Mouse (Mus musculus): ENCODE results near the gene Zbp1. TPM values are rescaled to one million over a fixed set of nuclear protein-coding genes. Genes with fewer than 3 reads are reported as not detected.

The Zbp1 gene
- polyA plus RNA-seq, 1 experiment from 2014 or later = 0.41 TPM

GRCm38 (mm10) chr2:173251675-173252074 is 33.0 kb upstream of the Zbp1 start:
- Histone ChIP-seq H3K9me3 (ENCODE audit: low read depth, low read length) (no peaks in the 10 kb centered on the region), H3K27me3 (ENCODE audit: insufficient read depth, low read length) (no peaks in the 10 kb centered on the region), H3K9ac (no peak overlapping the region), H3K27ac (ENCODE audit: low read depth) (peak overlapping the region; percentile 36; the same call in 1 of the 2 replicates), H3K4me1 (ENCODE audit: insufficient read depth) (peaks cover 75% of the 10 kb centered on the region), H3K36me3 (ENCODE audit: insufficient read depth) (no peaks in the 10 kb centered on the region), H3K4me2 (peak overlapping the region; percentile 10; the same call in 1 of the 2 replicates), H3K4me3 (ENCODE audit: low read depth, low read length) (no peak overlapping the region)
- 46% methylated on average over 9 of the region's 9 CpGs for WGBS
- ATAC-seq (ENCODE audit: insufficient read depth) (no peak), DNase-seq (no peak)
- no peak for TF ChIP-seq CTCF (IDR thresholded peaks at IDR 0.05; ENCODE audit: low read depth)

- no peak for TF ChIP-seq CTCF (IDR thresholded peaks at IDR 0.05; ENCODE audit: low read depth)
Observed at GRCm38 (mm10) chr2:173251133-173251532, 32.4 kb upstream of the Zbp1 start.

GRCm38 (mm10) chr2:173250411-173250810 is 31.7 kb upstream of the Zbp1 start:
- 21% methylated on average over 2 of the region's 2 CpGs for WGBS
- no peaks in the 10 kb centered on the region for H3K9me3 ChIP-seq (ENCODE audit: low read depth, low read length)
- H3K36me3 ChIP-seq (ENCODE audit: insufficient read depth) = no peaks in the 10 kb centered on the region; the same call in 1 of the 2 replicates
- H3K27ac ChIP-seq (ENCODE audit: low read depth) = peak overlapping the region; percentile 44
- no peak overlapping the region for H3K4me2 ChIP-seq
- ATAC-seq (ENCODE audit: insufficient read depth) = peak; percentile 49
- no peak for TF ChIP-seq CTCF (IDR thresholded peaks at IDR 0.05; ENCODE audit: low read depth)
- peaks cover 72% of the 10 kb centered on the region for H3K4me1 ChIP-seq (ENCODE audit: insufficient read depth)
- 0 out of 2 replicates have a peak overlapping the region, but pooled peaks have one; percentile 11 for H3K9ac ChIP-seq
- peak; percentile 68 for DNase-seq
- no peaks in the 10 kb centered on the region for H3K27me3 ChIP-seq (ENCODE audit: insufficient read depth, low read length)
- no peak overlapping the region for H3K4me3 ChIP-seq (ENCODE audit: low read depth, low read length)

More at GRCm38 (mm10) chr2:173251133-173251532, 32.4 kb upstream of the Zbp1 start:
- 37% methylated on average over 7 of the region's 7 CpGs for WGBS
- peaks cover 76% of the 10 kb centered on the region for H3K4me1 ChIP-seq (ENCODE audit: insufficient read depth)
- ATAC-seq (ENCODE audit: insufficient read depth) (0 out of 2 replicates have a peak, but pooled peaks have one; percentile 2), DNase-seq (no peak)
- H3K9me3 ChIP-seq (ENCODE audit: low read depth, low read length) = no peaks in the 10 kb centered on the region
- H3K27me3 ChIP-seq (ENCODE audit: insufficient read depth, low read length) = no peaks in the 10 kb centered on the region
- peak overlapping the region; percentile 36 for H3K27ac ChIP-seq (ENCODE audit: low read depth)
- H3K36me3 ChIP-seq (ENCODE audit: insufficient read depth) = no peaks in the 10 kb centered on the region
- no peak overlapping the region for H3K4me3 ChIP-seq (ENCODE audit: low read depth, low read length)
- H3K9ac ChIP-seq = 0 out of 2 replicates have a peak overlapping the region, but pooled peaks have one; percentile 29
- peak overlapping the region; percentile 10; the same call in 1 of the 2 replicates for H3K4me2 ChIP-seq

GRCm38 (mm10) chr2:173249965-173250364 is 31.2 kb upstream of the Zbp1 start:
- DNase-seq (no peak), ATAC-seq (ENCODE audit: insufficient read depth) (no peak)
- Histone ChIP-seq H3K36me3 (ENCODE audit: insufficient read depth) (no peaks in the 10 kb centered on the region; the same call in 1 of the 2 replicates), H3K27ac (ENCODE audit: low read depth) (peak overlapping the region; percentile 44), H3K27me3 (ENCODE audit: insufficient read depth, low read length) (no peaks in the 10 kb centered on the region), H3K4me3 (ENCODE audit: low read depth, low read length) (no peak overlapping the region), H3K9me3 (ENCODE audit: low read depth, low read length) (no peaks in the 10 kb centered on the region), H3K4me1 (ENCODE audit: insufficient read depth) (peaks cover 67% of the 10 kb centered on the region), H3K4me2 (no peak overlapping the region), H3K9ac (no peak overlapping the region)
- TF ChIP-seq CTCF (IDR thresholded peaks at IDR 0.05; ENCODE audit: low read depth) = no peak
- WGBS = 69% methylated on average over 8 of the region's 8 CpGs

GRCm38 (mm10) chr2:173249386-173249785 is 30.7 kb upstream of the Zbp1 start:
- 39% methylated on average over 3 of the region's 3 CpGs for WGBS
- TF ChIP-seq CTCF (IDR thresholded peaks at IDR 0.05; ENCODE audit: low read depth) = no peak

GRCm38 (mm10) chr2:173248822-173249221 is 30.1 kb upstream of the Zbp1 start:
- no peak for DNase-seq
- H3K9ac ChIP-seq = no peak overlapping the region
- no peak for ATAC-seq (ENCODE audit: insufficient read depth)
- no peaks in the 10 kb centered on the region for H3K9me3 ChIP-seq (ENCODE audit: low read depth, low read length)
- no peaks in the 10 kb centered on the region; the same call in 1 of the 2 replicates for H3K36me3 ChIP-seq (ENCODE audit: insufficient read depth)
- no peaks in the 10 kb centered on the region for H3K27me3 ChIP-seq (ENCODE audit: insufficient read depth, low read length)
- H3K4me3 ChIP-seq (ENCODE audit: low read depth, low read length) = no peak overlapping the region
- H3K4me2 ChIP-seq = no peak overlapping the region
- 68% methylated on average over 7 of the region's 7 CpGs for whole genome bisulfite sequencing
- no peak for TF ChIP-seq CTCF (IDR thresholded peaks at IDR 0.05; ENCODE audit: low read depth)
- H3K4me1 ChIP-seq (ENCODE audit: insufficient read depth) = peaks cover 56% of the 10 kb centered on the region
- no peak overlapping the region for H3K27ac ChIP-seq (ENCODE audit: low read depth)

More at GRCm38 (mm10) chr2:173249386-173249785, 30.7 kb upstream of the Zbp1 start:
- Histone ChIP-seq H3K4me1 (ENCODE audit: insufficient read depth) (peaks cover 61% of the 10 kb centered on the region), H3K4me2 (no peak overlapping the region), H3K4me3 (ENCODE audit: low read depth, low read length) (no peak overlapping the region), H3K36me3 (ENCODE audit: insufficient read depth) (no peaks in the 10 kb centered on the region; the same call in 1 of the 2 replicates), H3K27ac (ENCODE audit: low read depth) (no peak overlapping the region), H3K9ac (no peak overlapping the region), H3K9me3 (ENCODE audit: low read depth, low read length) (no peaks in the 10 kb centered on the region), H3K27me3 (ENCODE audit: insufficient read depth, low read length) (no peaks in the 10 kb centered on the region)
- DNase-seq (no peak), ATAC-seq (ENCODE audit: insufficient read depth) (no peak)

- Histone ChIP-seq H3K9ac (no peak overlapping the region), H3K36me3 (ENCODE audit: insufficient read depth) (no peaks in the 10 kb centered on the region; the same call in 1 of the 2 replicates), H3K4me3 (ENCODE audit: low read depth, low read length) (no peak overlapping the region), H3K4me1 (ENCODE audit: insufficient read depth) (peaks cover 47% of the 10 kb centered on the region), H3K9me3 (ENCODE audit: low read depth, low read length) (no peaks in the 10 kb centered on the region), H3K4me2 (no peak overlapping the region), H3K27me3 (ENCODE audit: insufficient read depth, low read length) (no peaks in the 10 kb centered on the region), H3K27ac (ENCODE audit: low read depth) (peak overlapping the region; percentile 88)
- ATAC-seq (ENCODE audit: insufficient read depth) = no peak
- no peak for DNase-seq
- WGBS = 17% methylated on average over 2 of the region's 2 CpGs
- TF ChIP-seq CTCF (IDR thresholded peaks at IDR 0.05; ENCODE audit: low read depth) = no peak
Observed at GRCm38 (mm10) chr2:173247911-173248310, 29.2 kb upstream of the Zbp1 start.

Measured in lung, embryonic 14.5 days (tissue).